Mouse (Mus musculus): ENCODE results near the gene Kcna1. TPM values are rescaled to one million over a fixed set of nuclear protein-coding genes. Genes with fewer than 3 reads are reported as not detected.

The Kcna1 gene
- total RNA-seq, 2 experiments from 2014 or later: 1.4 to 2.4 TPM

GRCm38 (mm10) chr6:126597741-126598140, 48.4 kb downstream of the Kcna1 start:
- DNase-seq: no peak

GRCm38 (mm10) chr6:126595805-126596629, 50.2 kb downstream of the Kcna1 start:
- DNase-seq: peak in 1 of 2 experiments; percentile 42

GRCm38 (mm10) chr6:126595130-126595529, 51.1 kb downstream of the Kcna1 start:
- DNase-seq: no peak

GRCm38 (mm10) chr6:126594365-126594764, 51.8 kb downstream of the Kcna1 start:
- DNase-seq: no peak

GRCm38 (mm10) chr6:126593336-126593735, 52.8 kb downstream of the Kcna1 start:
- no peak for DNase-seq

Other genes starting within 250 kb of the Kcna1 start
- gene Kcna5, start 111.0 kb downstream of the Kcna1 start, total RNA-seq (2021): 1 to 10 TPM; 1.8 to 2.3 TPM
- 1 to 10 TPM; 1.3 to 1.7 TPM for gene Kcna6, start 94.3 kb upstream of the Kcna1 start, total RNA-seq (2021)
- gene Ndufa9, start 202.8 kb upstream of the Kcna1 start, total RNA-seq (2021): 100 to 1,000 TPM; 223 to 240 TPM
- gene Akap3, start 206.7 kb upstream of the Kcna1 start, total RNA-seq (2021): not detected

Measured in adrenal gland, postnatal 36 days (tissue).